Mouse (Mus musculus) midbrain, embryonic 15.5 days (tissue): ENCODE data around the gene Icmt. TPM values are rescaled to one million over a fixed set of nuclear protein-coding genes. Genes with fewer than 3 reads are reported as not detected.
A peak's percentile ranks its signal among the peaks of the same experiment; 100 is the strongest.

Source experiments
- ATAC-seq: fragments of 200-750 bp; cut with Nextera tagmentation; replicated peaks from 2 replicates; pipeline ENCODE4 v1.8.0; 2017; ENCODE audit warnings: moderate TSS enrichment
- H3K27ac ChIP-seq: fragments of 300-500 bp; sonication (generic); 2 replicates; pipeline ENCODE4 v1.5.1; 2015; ENCODE audit warnings: mild to moderate bottlenecking, inconsistent platforms
- H3K27me3 ChIP-seq: fragments of 300-500 bp; sonication (generic); replicated peaks from 2 replicates; pipeline ENCODE4 v1.6.1; 2015; ENCODE audit warnings: inconsistent platforms
- H3K36me3 ChIP-seq: fragments of 300-500 bp; sonication (generic); replicated peaks from 2 replicates; pipeline ENCODE4 v1.6.1; 2015; ENCODE audit warnings: inconsistent platforms
- H3K4me1 ChIP-seq: fragments of 300-500 bp; sonication (generic); 2 replicates; pipeline ENCODE4 v1.6.1; 2015; ENCODE audit warnings: inconsistent platforms
- H3K4me2 ChIP-seq: fragments of 300-500 bp; sonication (generic); 2 replicates; pipeline ENCODE4 v1.6.1; 2015; ENCODE audit warnings: inconsistent platforms, mild to moderate bottlenecking, moderate library complexity
- H3K4me3 ChIP-seq: fragments of 300-500 bp; sonication (generic); 2 replicates; pipeline ENCODE4 v1.5.1; 2015; ENCODE audit warnings: mild to moderate bottlenecking, inconsistent platforms
- H3K9ac ChIP-seq: fragments of 300-500 bp; sonication (generic); 2 replicates; pipeline ENCODE4 v1.6.1; 2015; ENCODE audit warnings: mild to moderate bottlenecking, inconsistent platforms
- H3K9me3 ChIP-seq: fragments of 300-500 bp; sonication (generic); 2 replicates; pipeline ENCODE4 v1.6.1; 2016; ENCODE audit warnings: inconsistent platforms
- WGBS: fragments of 180-500 bp; shearing (Covaris S2); methylation state at CpG from one replicate; pipeline ENCODE4 v1.1.7; 2015; ENCODE audit warnings: mixed read lengths; 5-methylcytosine and 5-hydroxymethylcytosine counted together
- polyA plus RNA-seq: library from polyadenylated mRNA; unstranded; fragments of >200 nt; fragmentation: Nextera tagmentation; extraction: Ambion mirVana; gene quantifications from 2 replicates; pipeline ENCODE4 v1.2.1, GENCODE M21; 2015

Gene Icmt
- polyA plus RNA-seq, 1 experiment from 2014 or later = 20.4 TPM

- no peak overlapping the region for H3K4me2 ChIP-seq
- no peak overlapping the region for H3K9ac ChIP-seq
- no peak for ATAC-seq
- no peaks in the 10 kb centered on the region for H3K9me3 ChIP-seq
- 62% methylated on average over 10 of the region's 10 CpGs for WGBS
- H3K4me1 ChIP-seq = peaks cover 8% of the 10 kb centered on the region; the same call in 1 of the 2 replicates
- no peaks in the 10 kb centered on the region for H3K36me3 ChIP-seq
- H3K4me3 ChIP-seq = no peak overlapping the region
- no peak overlapping the region for H3K27ac ChIP-seq
- H3K27me3 ChIP-seq = peaks cover 5% of the 10 kb centered on the region; the same call in 1 of the 2 replicates
Measured at GRCm38 (mm10) chr4:152266236-152266895, 30.7 kb upstream of the Icmt start.

- WGBS = 84% methylated on average over 13 of the region's 13 CpGs
- ATAC-seq = no peak
- Histone ChIP-seq H3K4me2 (no peak overlapping the region), H3K36me3 (no peaks in the 10 kb centered on the region), H3K4me3 (no peak overlapping the region), H3K27me3 (peaks cover 6% of the 10 kb centered on the region), H3K4me1 (peaks cover 8% of the 10 kb centered on the region; the same call in 1 of the 2 replicates), H3K9ac (no peak overlapping the region), H3K27ac (no peak overlapping the region), H3K9me3 (no peaks in the 10 kb centered on the region)
Measured at GRCm38 (mm10) chr4:152267748-152268369, 29.2 kb upstream of the Icmt start.

DNA sequence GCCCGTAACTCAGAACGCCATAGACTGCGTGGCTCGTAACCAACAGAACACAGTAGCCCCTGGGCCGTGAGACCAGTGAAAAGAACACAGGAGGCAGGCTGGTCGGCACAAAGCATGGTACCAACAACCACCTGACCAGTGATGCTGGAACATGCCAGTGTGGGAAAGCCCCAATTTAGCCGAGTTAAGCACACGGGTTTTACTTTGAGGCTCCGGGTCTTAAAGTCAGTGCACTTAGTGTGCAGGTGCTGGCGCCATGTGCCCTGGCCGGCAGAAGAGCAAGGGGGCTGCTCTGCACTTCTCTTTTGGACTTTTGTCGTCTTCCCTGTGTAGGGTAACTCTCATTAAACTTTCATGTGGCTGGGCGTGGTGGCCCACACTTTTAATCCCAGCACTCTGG lies 27.1 kb upstream of the Icmt start:
- peaks cover 22% of the 10 kb centered on the region for H3K4me1 ChIP-seq
- no peaks in the 10 kb centered on the region for H3K9me3 ChIP-seq
- ATAC-seq = no peak
- no peak overlapping the region for H3K4me2 ChIP-seq
- H3K27me3 ChIP-seq = peaks cover 10% of the 10 kb centered on the region
- H3K9ac ChIP-seq = no peak overlapping the region
- WGBS = 86% methylated on average over 13 of the region's 13 CpGs
- H3K4me3 ChIP-seq = no peak overlapping the region
- H3K36me3 ChIP-seq = no peaks in the 10 kb centered on the region
- H3K27ac ChIP-seq = no peak overlapping the region

GRCm38 (mm10) chr4:152270599-152270998 lies 26.4 kb upstream of the Icmt start:
- Histone ChIP-seq H3K9me3 (no peaks in the 10 kb centered on the region), H3K36me3 (no peaks in the 10 kb centered on the region)

DNA sequence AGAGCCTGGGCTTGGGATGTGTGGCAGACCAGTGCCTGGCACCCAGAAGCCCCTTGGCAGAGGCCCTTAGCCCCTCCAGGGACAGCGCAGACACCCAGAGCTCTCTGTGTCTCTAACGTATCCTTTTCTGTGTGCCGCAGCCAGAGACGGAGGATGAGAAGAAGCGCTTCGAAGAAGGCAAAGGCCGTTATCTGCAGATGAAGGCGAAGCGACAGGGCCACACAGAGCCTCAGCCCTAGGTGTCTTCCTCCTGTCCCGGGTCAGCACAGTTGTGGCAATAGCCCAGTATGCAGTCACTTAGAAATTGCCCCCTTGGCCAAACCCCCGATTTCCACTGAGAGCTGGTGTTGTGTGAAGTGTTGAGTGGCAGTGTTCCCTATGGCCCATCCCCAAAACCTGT lies 25.7 kb upstream of the Icmt start:
- no peak overlapping the region for H3K9ac ChIP-seq
- ATAC-seq = no peak
- H3K9me3 ChIP-seq = no peaks in the 10 kb centered on the region
- no peak overlapping the region for H3K4me2 ChIP-seq
- WGBS = 87% methylated on average over 11 of the region's 11 CpGs
- H3K4me3 ChIP-seq = no peak overlapping the region
- H3K4me1 ChIP-seq = peaks cover 25% of the 10 kb centered on the region
- H3K27me3 ChIP-seq = peaks cover 22% of the 10 kb centered on the region
- H3K36me3 ChIP-seq = no peaks in the 10 kb centered on the region
- H3K27ac ChIP-seq = no peak overlapping the region

More at GRCm38 (mm10) chr4:152270599-152270998, 26.4 kb upstream of the Icmt start:
- no peak for ATAC-seq
- Histone ChIP-seq H3K9ac (no peak overlapping the region), H3K4me1 (peaks cover 25% of the 10 kb centered on the region), H3K4me3 (no peak overlapping the region), H3K27ac (no peak overlapping the region), H3K27me3 (peaks cover 17% of the 10 kb centered on the region), H3K4me2 (no peak overlapping the region)
- WGBS = 78% methylated on average over 9 of the region's 9 CpGs

GRCm38 (mm10) chr4:152272006-152272405 lies 25.0 kb upstream of the Icmt start:
- Histone ChIP-seq H3K4me1 (peaks cover 25% of the 10 kb centered on the region), H3K4me3 (no peak overlapping the region), H3K27ac (no peak overlapping the region), H3K36me3 (no peaks in the 10 kb centered on the region), H3K9me3 (no peaks in the 10 kb centered on the region), H3K27me3 (peaks cover 29% of the 10 kb centered on the region), H3K4me2 (no peak overlapping the region), H3K9ac (no peak overlapping the region)
- no peak for ATAC-seq
- WGBS = 77% methylated on average over 7 of the region's 7 CpGs

DNA sequence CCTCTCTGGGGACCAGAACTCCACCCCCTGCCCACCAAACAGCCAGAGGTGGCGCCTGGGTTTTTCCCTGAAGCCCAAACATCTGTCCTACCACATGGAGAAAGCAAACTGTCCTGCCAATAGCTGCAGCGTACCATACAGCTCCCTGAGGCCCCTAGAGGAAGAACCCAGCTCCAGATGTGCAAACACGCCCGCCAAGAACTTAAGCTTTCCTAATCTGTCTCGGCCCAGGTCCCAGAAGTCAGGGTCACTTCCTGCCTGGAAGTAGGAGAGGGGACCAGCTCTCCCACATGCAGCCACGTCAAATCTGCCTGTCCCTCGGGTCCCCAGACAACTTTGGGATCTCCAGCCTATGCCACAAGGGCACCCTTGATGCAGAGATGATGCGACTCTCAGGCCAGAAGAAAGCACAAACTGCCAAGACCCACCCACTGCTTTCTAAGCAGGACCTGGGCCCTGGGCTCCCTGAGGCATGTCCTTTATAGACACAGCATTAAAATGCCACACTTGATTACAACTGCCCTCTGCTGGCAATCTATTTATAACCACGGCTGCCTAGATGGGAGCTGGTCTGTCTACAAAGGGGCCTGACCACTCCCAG lies 24.5 kb upstream of the Icmt start:
- no peaks in the 10 kb centered on the region for H3K9me3 ChIP-seq
- ATAC-seq = no peak
- peaks cover 25% of the 10 kb centered on the region for H3K4me1 ChIP-seq
- H3K36me3 ChIP-seq = no peaks in the 10 kb centered on the region
- H3K9ac ChIP-seq = no peak overlapping the region
- WGBS = 33% methylated on average over 9 of the region's 9 CpGs
- peaks cover 34% of the 10 kb centered on the region for H3K27me3 ChIP-seq
- peak overlapping the region; percentile 66; the same call in 1 of the 2 replicates for H3K27ac ChIP-seq
- no peak overlapping the region for H3K4me3 ChIP-seq
- no peak overlapping the region for H3K4me2 ChIP-seq

DNA sequence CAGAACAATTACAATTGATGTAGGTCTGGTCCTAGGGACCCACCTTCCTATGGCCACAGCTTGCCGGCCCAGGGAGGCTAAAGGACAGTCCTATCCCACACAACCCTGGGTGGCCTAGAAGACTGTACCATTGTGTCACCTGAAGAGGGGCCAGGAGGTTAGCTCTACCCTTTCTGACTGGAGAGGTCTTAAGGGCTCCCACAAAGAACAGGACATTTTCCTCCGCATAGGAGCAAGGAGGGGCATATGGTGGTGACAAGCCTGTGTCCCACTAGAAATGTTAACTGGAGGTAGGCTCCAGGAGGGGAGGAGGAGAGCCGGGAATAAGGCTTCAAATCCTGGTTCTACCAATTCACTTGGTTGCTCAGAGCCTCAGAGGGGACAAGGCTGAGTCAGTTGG lies 23.8 kb upstream of the Icmt start:
- ATAC-seq = peak; percentile 21; the same call in 1 of the 2 replicates
- H3K9ac ChIP-seq = no peak overlapping the region

DNA sequence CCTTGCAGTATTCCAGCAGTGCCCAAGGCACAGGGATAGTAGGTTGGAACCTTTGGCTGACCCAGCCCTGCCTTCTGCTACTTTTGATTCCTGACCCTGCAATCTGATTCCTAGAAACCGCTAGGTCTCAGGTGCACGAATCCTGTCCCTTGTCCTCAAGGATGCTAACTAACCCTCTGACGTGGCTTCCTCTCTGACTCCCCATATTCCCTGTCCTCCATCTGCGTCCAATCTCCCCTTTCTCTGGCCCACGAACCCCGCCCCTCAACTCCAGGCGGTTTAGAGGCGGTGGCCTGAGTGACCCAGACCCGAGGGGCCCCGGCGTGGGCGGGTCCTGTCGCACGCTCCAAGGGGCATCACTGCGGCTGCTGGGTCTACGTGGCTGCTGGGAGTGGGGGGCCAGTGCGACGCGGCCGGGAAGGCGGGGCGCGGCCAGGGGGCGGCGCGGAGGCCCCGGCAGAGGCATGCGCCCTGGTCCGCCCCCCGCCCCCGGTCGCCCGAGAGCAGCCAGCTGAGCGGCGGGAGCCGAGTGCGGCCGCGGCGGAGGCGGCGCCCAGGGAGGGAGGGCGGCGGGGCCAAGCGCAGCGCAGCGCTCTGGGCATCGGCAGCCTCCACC lies 23.3 kb upstream of the Icmt start, which contains the start of gene Gpr153:
TSS of gene Gpr153 (plus strand) at position 612 of the 616 bp plus-strand sequence.
- Histone ChIP-seq H3K27ac (peak within 1 kb of the TSS; percentile 66), H3K36me3 (no peaks in the 10 kb centered on the region), H3K4me2 (peak within 1 kb of the TSS; percentile 95), H3K4me3 (peak within 1 kb of the TSS; percentile 64), H3K4me1 (peaks cover 25% of the 10 kb centered on the region), H3K27me3 (peaks cover 34% of the 10 kb centered on the region), H3K9ac (peak within 1 kb of the TSS; percentile 74), H3K9me3 (no peaks in the 10 kb centered on the region)
- WGBS = under 1% methylated on average over 30 of the region's 48 CpGs
- peak; percentile 85 for ATAC-seq

More for the DNA sequence above, 23.8 kb upstream of the Icmt start:
- Histone ChIP-seq H3K9me3 (no peaks in the 10 kb centered on the region), H3K4me3 (peak overlapping the region; percentile 64; the same call in 1 of the 2 replicates), H3K27me3 (peaks cover 34% of the 10 kb centered on the region), H3K27ac (peak overlapping the region; percentile 66), H3K36me3 (no peaks in the 10 kb centered on the region), H3K4me2 (peak overlapping the region; percentile 95), H3K4me1 (peaks cover 25% of the 10 kb centered on the region)
- 28% methylated on average over 3 of the region's 3 CpGs for WGBS

GRCm38 (mm10) chr4:152274681-152275131 lies 22.3 kb upstream of the Icmt start:
- 2% methylated on average over 20 of the region's 20 CpGs for WGBS
- peak; percentile 57 for ATAC-seq
- peaks cover 43% of the 10 kb centered on the region for H3K27me3 ChIP-seq
- H3K4me1 ChIP-seq = peaks cover 25% of the 10 kb centered on the region
- H3K27ac ChIP-seq = 0 out of 2 replicates have a peak overlapping the region, but pooled peaks have one; percentile 2
- H3K9me3 ChIP-seq = no peaks in the 10 kb centered on the region
- peak overlapping the region; percentile 64 for H3K4me3 ChIP-seq
- peak overlapping the region; percentile 95 for H3K4me2 ChIP-seq
- H3K36me3 ChIP-seq = no peaks in the 10 kb centered on the region
- peak overlapping the region; percentile 74 for H3K9ac ChIP-seq

- no peak overlapping the region for H3K4me2 ChIP-seq
- WGBS = 55% methylated on average over 10 of the region's 10 CpGs
- H3K27me3 ChIP-seq = peaks cover 57% of the 10 kb centered on the region
- no peak overlapping the region for H3K27ac ChIP-seq
- peaks cover 25% of the 10 kb centered on the region for H3K4me1 ChIP-seq
- H3K9ac ChIP-seq = no peak overlapping the region
- H3K4me3 ChIP-seq = no peak overlapping the region
- ATAC-seq = no peak
- no peaks in the 10 kb centered on the region for H3K36me3 ChIP-seq
- H3K9me3 ChIP-seq = no peaks in the 10 kb centered on the region
Measured at GRCm38 (mm10) chr4:152276389-152277347, 20.4 kb upstream of the Icmt start.
